Mouse (Mus musculus) Patski (cell line): ENCODE results near the gene Galm. TPM values are rescaled to one million over a fixed set of nuclear protein-coding genes. Genes with fewer than 3 reads are reported as not detected.
A peak's percentile ranks its signal among the peaks of the same experiment; 100 is the strongest.

Source experiments
- ATAC-seq: fragments of 100-300 bp; one replicate; pipeline ENCODE4 v1.8.0; 2021
- CTCF ChIA-PET: fragments of 350-600 bp; sonication (Branson Sonifier 250); formaldehyde crosslinking; loops from one replicate; lab custom pipeline; 2022; ENCODE audit warnings: inconsistent platforms; lab: Charles Lee
- POLR2A ChIA-PET: fragments of 350-600 bp; sonication (Branson Sonifier 250); formaldehyde crosslinking; loops from one replicate; lab custom pipeline; 2022; ENCODE audit warnings: antibody characterized with exemption, inconsistent platforms; lab: Charles Lee
- DNase-seq: peaks from one replicate; pipeline ENCODE4 v3.0.0-alpha.2; 2011; ENCODE audit warnings: low read depth, low spot score
- H3K27me3 ChIP-seq: fragments of 371-371 bp; one replicate; pipeline ENCODE4 v1.5.1; 2021
- CTCF ChIP-seq: fragments of 100-300 bp; IDR thresholded peaks from one replicate; pipeline ENCODE4 v1.5.1; 2021
- in situ Hi-C: fragments of 300-500 bp; cut with MboI; formaldehyde crosslinking; loops from 3 replicates; pipeline ENCODE4 v1.11.1; 2018; ENCODE audit warnings: low pct_unique_long_range_greater_than_20kb, mixed read lengths
- polyA plus RNA-seq: library from polyadenylated mRNA; unstranded; gene quantifications from one replicate; pipeline ENCODE4 v1.2.3, GENCODE M21; 2021

Galm gene
- 45.3 TPM for polyA plus RNA-seq

- in situ Hi-C loops = no loop called here
Measured at GRCm38 (mm10) chr17:80127331-80128251, at the start of gene Galm. TSS of gene Galm (plus strand) at chr17:80127471.

GRCm38 (mm10) chr17:80078726-80079125 is 48.5 kb upstream of the Galm start:
- no peak for DNase-seq
- CTCF ChIA-PET = interaction anchor here (1.0 to 1.7 kb wide), 2 partner anchors 11 to 34 kb away, joined by 3 read pairs; no protein-coding TSS in a partner anchor
- no peak for TF ChIP-seq CTCF

More at GRCm38 (mm10) chr17:80127331-80128251, at the start of gene Galm:
- H3K27me3 ChIP-seq = no peaks in the 10 kb centered on the region
- ChIA-PET POLR2A (interaction anchor here (0.8 kb wide), 1 partner anchor 66 kb away, joined by 3 read pairs; the partner anchor contains the start of gene Hnrnpll), CTCF (interaction anchor here (1.0 to 1.2 kb wide), 5 partner anchors 8 to 66 kb away, joined by 3 to 4 read pairs (median 3); partner anchors contain the start of gene Hnrnpll)
- no peak for TF ChIP-seq CTCF
- peak; percentile 55 for DNase-seq
- ATAC-seq = peak; percentile 66

GRCm38 (mm10) chr17:80083223-80083622 is 44.0 kb upstream of the Galm start:
- ChIA-PET CTCF (no interaction called here), POLR2A (interaction anchor here (0.7 kb wide), 1 partner anchor 10 kb away, joined by 3 read pairs; no protein-coding TSS in a partner anchor)
- peaks cover 7% of the 10 kb centered on the region for H3K27me3 ChIP-seq
- no peak for ATAC-seq
- no peak for DNase-seq
- in situ Hi-C loops = no loop called here
- no peak for TF ChIP-seq CTCF

More at GRCm38 (mm10) chr17:80078726-80079125, 48.5 kb upstream of the Galm start:
- ATAC-seq = no peak
- in situ Hi-C loops = no loop called here
- POLR2A ChIA-PET = no interaction called here
- peaks cover 13% of the 10 kb centered on the region for H3K27me3 ChIP-seq

GRCm38 (mm10) chr17:80084424-80084823 is 42.8 kb upstream of the Galm start:
- TF ChIP-seq CTCF = no peak
- in situ Hi-C loops = no loop called here
- ATAC-seq = no peak
- CTCF ChIA-PET = interaction anchor here (1.1 to 2.2 kb wide), 2 partner anchors 10 to 15 kb away, joined by 3 to 7 read pairs; no protein-coding TSS in a partner anchor
- H3K27me3 ChIP-seq = peaks cover 7% of the 10 kb centered on the region
- POLR2A ChIA-PET = no interaction called here
- DNase-seq = no peak

GRCm38 (mm10) chr17:80086591-80086990 is 40.7 kb upstream of the Galm start:
- ChIA-PET POLR2A (no interaction called here), CTCF (interaction anchor here (2.2 kb wide), 1 partner anchor 12 kb away, joined by 7 read pairs; no protein-coding TSS in a partner anchor)
- peaks cover 10% of the 10 kb centered on the region for H3K27me3 ChIP-seq
- no peak for TF ChIP-seq CTCF
- ATAC-seq = no peak
- in situ Hi-C loops = no loop called here
- DNase-seq = no peak

GRCm38 (mm10) chr17:80088168-80088567 is 39.1 kb upstream of the Galm start:
- DNase-seq = no peak
- in situ Hi-C loops = no loop called here
- TF ChIP-seq CTCF = no peak
- CTCF ChIA-PET = no interaction called here
- ATAC-seq = no peak
- peaks cover 17% of the 10 kb centered on the region for H3K27me3 ChIP-seq
- POLR2A ChIA-PET = no interaction called here

- no peak for TF ChIP-seq CTCF
- no peak for DNase-seq
- CTCF ChIA-PET = interaction anchor here (1.6 kb wide), 1 partner anchor 12 kb away, joined by 3 read pairs; no protein-coding TSS in a partner anchor
- POLR2A ChIA-PET = no interaction called here
- H3K27me3 ChIP-seq = peaks cover 32% of the 10 kb centered on the region
- in situ Hi-C loops = no loop called here
- ATAC-seq = no peak
Measured at GRCm38 (mm10) chr17:80090551-80090950, 36.7 kb upstream of the Galm start.

GRCm38 (mm10) chr17:80091879-80092549 is 35.3 kb upstream of the Galm start:
- DNase-seq (no peak), ATAC-seq (no peak)
- CTCF ChIA-PET = no interaction called here
- in situ Hi-C loops = no loop called here
- no peak for TF ChIP-seq CTCF
- POLR2A ChIA-PET = no interaction called here
- H3K27me3 ChIP-seq = peaks cover 27% of the 10 kb centered on the region

GRCm38 (mm10) chr17:80095254-80095899 is 31.9 kb upstream of the Galm start:
- no peak for ATAC-seq
- in situ Hi-C loops = no loop called here
- ChIA-PET POLR2A (no interaction called here), CTCF (interaction anchor here (1.0 to 1.3 kb wide), 2 partner anchors 8 to 17 kb away, joined by 3 to 4 read pairs; no protein-coding TSS in a partner anchor)
- no peak for DNase-seq
- no peak for TF ChIP-seq CTCF
- H3K27me3 ChIP-seq = peaks cover 26% of the 10 kb centered on the region
